Mouse (Mus musculus): Measurements from ENCODE around the gene Vps53. TPM values are rescaled to one million over a fixed set of nuclear protein-coding genes. Genes with fewer than 3 reads are reported as not detected.

Gene Vps53
- polyA plus RNA-seq, 1 experiment from 2014 or later, result 53.0 TPM

DNA sequence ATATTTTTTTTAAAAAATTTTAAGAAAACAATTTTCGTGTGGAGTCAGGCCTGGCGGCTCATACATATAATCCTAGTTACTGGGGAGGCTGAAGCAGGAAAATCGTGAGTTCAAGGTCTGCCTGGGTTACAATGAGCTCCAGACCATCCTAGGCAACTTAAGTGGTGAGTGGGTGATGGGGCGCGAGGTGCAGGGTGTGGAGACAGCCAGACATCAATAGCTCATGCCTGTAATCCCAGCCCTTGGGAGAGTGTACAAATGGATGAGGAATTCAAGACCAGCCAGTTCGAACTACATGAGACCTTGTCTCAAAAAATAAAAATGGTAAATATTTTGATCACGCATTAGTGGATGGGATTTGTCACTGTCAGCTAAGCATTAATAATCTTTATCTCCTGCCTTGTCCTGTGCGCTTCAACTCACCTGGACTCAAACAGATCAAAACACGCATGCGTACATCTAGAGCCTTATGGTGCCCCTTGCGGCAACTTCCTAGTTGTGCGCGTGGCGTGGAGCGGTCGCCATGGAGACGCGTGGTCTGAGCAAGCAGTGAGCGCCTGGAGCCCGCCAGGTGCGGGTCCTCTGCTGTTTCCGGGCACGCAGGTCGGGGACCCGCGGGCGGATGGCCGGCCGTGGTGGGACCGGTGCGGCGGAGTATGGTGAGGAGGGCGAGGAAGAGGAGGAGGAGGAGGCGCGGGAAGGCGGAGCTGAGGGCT, 179.8 kb downstream of the Vps53 start, which contains the start of gene 1700016K19Rik:
TSS of gene 1700016K19Rik (plus strand) at position 473 of the 716 bp plus-strand sequence.
- ChIA-PET CTCF (interaction anchor here (1.6 kb wide), 1 partner anchor 10 kb away, joined by 6 read pairs; no protein-coding TSS in a partner anchor), POLR2A (interaction anchor here (0.5 kb wide), 1 partner anchor 247 kb away, joined by 3 read pairs; no protein-coding TSS in a partner anchor)
- H3K27me3 ChIP-seq, result peaks cover 13% of the 10 kb centered on the region
- in situ Hi-C loops (cut with MboI; ENCODE audit: low pct_unique_long_range_greater_than_20kb), result loop anchor here (10.0 kb wide), 1 partner anchor 405 kb away; the partner anchor contains the start of gene Timm22
- DNase-seq (ENCODE audit: low read depth, low spot score) (peak; percentile 22), ATAC-seq (peak; percentile 54)
- TF ChIP-seq CTCF (IDR thresholded peaks at IDR 0.05), result peak; percentile 91

Other genes starting within 250 kb of the Vps53 start
- gene Rph3al, start 241.2 kb downstream of the Vps53 start, polyA plus RNA-seq (2021), result 14.4 TPM
- gene 1700016K19Rik, start 179.7 kb downstream of the Vps53 start, polyA plus RNA-seq (2021), result 0.19 TPM
- gene Rflnb, start 151.9 kb downstream of the Vps53 start, polyA plus RNA-seq (2021), result 3.5 TPM
- 5.9 TPM for gene Fam57a, start within 50 bp of the Vps53 start, polyA plus RNA-seq (2021)
- 0.67 TPM for gene Dbil5, start 38.0 kb upstream of the Vps53 start, polyA plus RNA-seq (2021)
- gene Gemin4, start 38.0 kb upstream of the Vps53 start, polyA plus RNA-seq (2021), result 4.4 TPM
- 15.4 TPM for gene Mrm3, start 64.1 kb upstream of the Vps53 start, polyA plus RNA-seq (2021)
- gene Glod4, start 64.1 kb upstream of the Vps53 start, polyA plus RNA-seq (2021), result 151 TPM
- gene Nxn, start 219.5 kb upstream of the Vps53 start, polyA plus RNA-seq (2021), result 107 TPM
- gene Timm22, start 227.3 kb upstream of the Vps53 start, polyA plus RNA-seq (2021), result 58.6 TPM